Mouse (Mus musculus) left cerebral cortex, adult 18-20 months (tissue): Measurements from ENCODE around the gene Zfp853. TPM values are rescaled to one million over a fixed set of nuclear protein-coding genes. Genes with fewer than 3 reads are reported as not detected.
A peak's percentile ranks its signal among the peaks of the same experiment; 100 is the strongest.

Experiments used
- DNase-seq, 2 experiments: peaks; one replicate each; pipeline ENCODE4 v3.0.0; 2021 to 2022; ENCODE audit warnings: low spot score in 2 of 2, mixed read lengths in 1 of 2
- total RNA-seq, 2 experiments: library from RNA; stranded (reverse); gene quantifications; 2 replicates each; pipeline ENCODE4 v1.2.3; 2021

Zfp853 gene
- total RNA-seq, 2 experiments from 2014 or later = 4.1 to 4.4 TPM

GRCm38 (mm10) chr5:143253881-143254486, 39.4 kb downstream of the Zfp853 start:
- peak; percentile 36 to 61 for DNase-seq

GRCm38 (mm10) chr5:143253186-143253880, 40.1 kb downstream of the Zfp853 start:
- DNase-seq = no peak

- DNase-seq = no peak
These were observed 40.6 kb downstream of the Zfp853 start for GRCm38 (mm10) chr5:143252791-143253185.

- no peak for DNase-seq
These were observed 41.4 kb downstream of the Zfp853 start for GRCm38 (mm10) chr5:143252039-143252438.

- DNase-seq = no peak
These were observed 48.5 kb downstream of the Zfp853 start for GRCm38 (mm10) chr5:143244926-143245325.

Other genes starting within 250 kb of the Zfp853 start
- 10 to 100 TPM; 45.1 to 45.2 TPM for gene Rnf216, start 180.6 kb downstream of the Zfp853 start, total RNA-seq
- under 1 TPM; 0.07 to 0.23 TPM for gene Olfr718-ps1, start 146.0 kb downstream of the Zfp853 start, total RNA-seq
- 10 to 100 TPM; 11.8 to 13.6 TPM for gene Rbak, start 112.8 kb downstream of the Zfp853 start, total RNA-seq
- not detected for gene Spdye4b, start 112.6 kb downstream of the Zfp853 start, total RNA-seq
- not detected for gene Spdye4a, start 66.7 kb downstream of the Zfp853 start, total RNA-seq
- gene Zfp12, start 58.5 kb downstream of the Zfp853 start, total RNA-seq = 10 to 100 TPM; 32.1 to 34.7 TPM
- gene Zfp316, start 23.6 kb downstream of the Zfp853 start, total RNA-seq = 10 to 100 TPM; 22.3 to 25.3 TPM
- 10 to 100 TPM; 25.4 to 27.7 TPM for gene E130309D02Rik, start 21.7 kb upstream of the Zfp853 start, total RNA-seq
- gene Zdhhc4, start 35.6 kb upstream of the Zfp853 start, total RNA-seq = 10 to 100 TPM; 37.1 to 41.7 TPM
- 1 to 10 TPM; 3.9 to 4.0 TPM for gene Grid2ip, start 63.7 kb upstream of the Zfp853 start, total RNA-seq
- gene Kdelr2, start 110.2 kb upstream of the Zfp853 start, total RNA-seq = 10 to 100 TPM; 37.4 to 39.9 TPM
- 10 to 100 TPM; 31.9 to 33.1 TPM for gene Daglb, start 171.0 kb upstream of the Zfp853 start, total RNA-seq
- 100 to 1,000 TPM; 358 to 380 TPM for gene Rac1, start 234.4 kb upstream of the Zfp853 start, total RNA-seq